Mouse (Mus musculus) myocyte (in vitro differentiated cells): Measurements from ENCODE around the gene Osbpl2. TPM values are rescaled to one million over a fixed set of nuclear protein-coding genes. Genes with fewer than 3 reads are reported as not detected.

ENCODE experiments used
- H3K27me3 ChIP-seq: one replicate; pipeline ENCODE4 v1.6.1; 2011; ENCODE audit not compliant: control insufficient read depth, insufficient read depth, insufficient read length
- H3K36me3 ChIP-seq: one replicate; pipeline ENCODE4 v1.6.1; 2011; ENCODE audit not compliant: control insufficient read depth, insufficient read depth
- H3K4me2 ChIP-seq: one replicate; pipeline ENCODE4 v1.6.1; 2011; ENCODE audit warnings: low read depth, control low read depth
- H3K4me3 ChIP-seq: one replicate; pipeline ENCODE4 v1.5.1; 2011; ENCODE audit warnings: mild to moderate bottlenecking, control low read depth, moderate library complexity
- H3K79me2 ChIP-seq: one replicate; pipeline ENCODE4 v1.6.1; 2011; ENCODE audit not compliant: control insufficient read depth, insufficient read depth
- H3ac ChIP-seq: one replicate; pipeline ENCODE4 v1.6.1; 2011; ENCODE audit not compliant: control insufficient read depth, insufficient read length
- CEBPB ChIP-seq: IDR thresholded peaks from 2 replicates; pipeline ENCODE4 v1.6.1; 2011; ENCODE audit warnings: mild to moderate bottlenecking, moderate library complexity; ENCODE audit not compliant: poor library complexity, insufficient read depth, severe bottlenecking
- E2F4 ChIP-seq: IDR thresholded peaks from one replicate; pipeline ENCODE4 v1.6.1; 2011; ENCODE audit warnings: mild to moderate bottlenecking, control low read depth, moderate library complexity; ENCODE audit not compliant: insufficient read depth
- MAX ChIP-seq: IDR thresholded peaks from one replicate; pipeline ENCODE4 v1.6.1; 2011; ENCODE audit warnings: low read depth, mild to moderate bottlenecking, control low read depth
- MYOD1 ChIP-seq, 3 experiments: IDR thresholded peaks; one replicate each; pipeline ENCODE4 v1.6.1; 2011; ENCODE audit warnings: control low read depth in 2 of 3, low read depth in 2 of 3, mild to moderate bottlenecking in 2 of 3, moderate library complexity in 1 of 3; ENCODE audit not compliant: insufficient read length in 2 of 3, control insufficient read depth in 1 of 3
- MYOG ChIP-seq, 3 experiments: IDR thresholded peaks; one replicate each; pipeline ENCODE4 v1.6.1; 2011; ENCODE audit warnings: control low read depth in 2 of 3, low read depth in 2 of 3, mild to moderate bottlenecking in 2 of 3; ENCODE audit not compliant: insufficient read length in 2 of 3, control insufficient read depth in 1 of 3, insufficient read depth in 1 of 3
- POLR2A ChIP-seq: IDR thresholded peaks from one replicate; pipeline ENCODE4 v1.6.1; 2011; ENCODE audit warnings: low read depth, mild to moderate bottlenecking, control low read depth, moderate library complexity; ENCODE audit not compliant: insufficient read length
- POLR2AphosphoS2 ChIP-seq: IDR thresholded peaks from one replicate; pipeline ENCODE4 v1.6.1; 2011; ENCODE audit warnings: low read depth, control low read depth; ENCODE audit not compliant: insufficient read length
- REST ChIP-seq: IDR thresholded peaks from one replicate; pipeline ENCODE4 v1.6.1; 2011; ENCODE audit warnings: mild to moderate bottlenecking, control low read depth, moderate library complexity; ENCODE audit not compliant: insufficient read depth, insufficient read length
- SRF ChIP-seq: IDR thresholded peaks from one replicate; pipeline ENCODE4 v1.6.1; 2011; ENCODE audit warnings: low read depth; ENCODE audit not compliant: control insufficient read depth, insufficient read length
- TCF12 ChIP-seq: IDR thresholded peaks from one replicate; pipeline ENCODE4 v1.6.1; 2011; ENCODE audit warnings: mild to moderate bottlenecking, control low read depth; ENCODE audit not compliant: poor library complexity, insufficient read depth, severe bottlenecking
- TCF3 ChIP-seq: IDR thresholded peaks from one replicate; pipeline ENCODE4 v1.6.1; 2011; ENCODE audit warnings: low read depth, control low read depth; ENCODE audit not compliant: insufficient read length
- USF1 ChIP-seq: IDR thresholded peaks from one replicate; pipeline ENCODE4 v1.6.1; 2011; ENCODE audit warnings: low read depth, mild to moderate bottlenecking, control low read depth, moderate library complexity
- polyA plus RNA-seq: library from polyadenylated mRNA; unstranded; fragments of >200 nt; fragmentation: generic; extraction: Trizol; gene quantifications from one replicate; pipeline ENCODE4 v1.2.1, GENCODE M21; 2012; ENCODE audit warnings: missing spikeins

The Osbpl2 gene
- polyA plus RNA-seq, 1 experiment = 34.8 TPM

DNA sequence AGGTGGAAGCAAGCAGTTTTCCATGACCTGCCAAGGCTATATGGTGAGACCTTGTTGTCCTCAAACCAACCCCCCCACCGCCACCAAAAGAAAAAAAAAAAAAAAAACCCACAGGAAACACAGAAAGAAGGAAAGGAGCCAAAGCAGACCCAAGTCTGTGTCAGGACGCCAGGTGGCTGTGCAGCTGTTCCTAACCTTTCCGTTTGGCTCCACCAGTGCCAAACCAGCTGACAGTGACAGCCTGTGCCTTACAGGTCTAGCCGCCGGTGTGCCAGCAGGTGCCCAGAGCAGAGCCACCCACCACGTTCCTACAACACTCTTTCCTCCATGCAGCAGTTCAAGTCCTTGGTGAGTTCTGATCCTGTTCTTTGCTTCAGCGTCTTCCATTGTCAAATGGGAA is 46.2 kb upstream of the Osbpl2 start:
- H3K36me3 ChIP-seq = peaks cover 5% of the 10 kb centered on the region
- no peak overlapping the region for H3K4me3 ChIP-seq
- no peaks in the 10 kb centered on the region for H3K27me3 ChIP-seq
- H3ac ChIP-seq = no peak overlapping the region
- no peak overlapping the region for H3K4me2 ChIP-seq
- TF ChIP-seq MYOG (IDR thresholded peaks at IDR 0.05; ENCODE audit: control insufficient read depth in 1 of 3, insufficient read depth in 1 of 3, insufficient read length in 2 of 3, low read depth in 2 of 3) = peak in 2 of 3 experiments; percentile 18 to 59
- TF ChIP-seq E2F4 = no peak
- peak in 2 of 3 experiments; percentile 43 to 63 for TF ChIP-seq MYOD1 (IDR thresholded peaks at IDR 0.05; ENCODE audit: control insufficient read depth in 1 of 3, insufficient read length in 2 of 3, low read depth in 2 of 3)
- no peaks in the 10 kb centered on the region for H3K79me2 ChIP-seq

DNA sequence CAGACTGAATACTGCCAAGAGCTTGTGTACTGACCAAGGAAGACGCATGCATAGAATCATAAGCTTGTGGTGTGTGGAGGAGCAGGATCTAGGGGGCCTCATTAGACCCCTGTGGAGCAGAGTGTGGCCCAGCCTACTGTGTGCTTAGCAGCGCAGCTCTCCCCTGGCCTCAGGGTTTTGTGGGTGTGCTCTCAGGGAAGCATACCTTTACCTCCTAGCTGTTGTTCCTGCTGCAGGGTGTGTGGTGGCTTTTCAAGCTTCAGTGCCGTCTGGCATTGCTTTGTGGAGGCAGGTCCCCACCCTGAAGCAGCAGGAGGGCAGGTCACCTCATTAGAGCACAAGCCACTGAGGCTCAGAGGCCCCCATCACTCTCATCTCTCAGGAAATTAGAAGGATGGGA is 41.5 kb upstream of the Osbpl2 start:
- Histone ChIP-seq H3K4me2 (no peak overlapping the region), H3K27me3 (no peaks in the 10 kb centered on the region), H3ac (no peak overlapping the region), H3K36me3 (peaks cover 5% of the 10 kb centered on the region), H3K79me2 (no peaks in the 10 kb centered on the region), H3K4me3 (no peak overlapping the region)
- TF ChIP-seq POLR2A (no peak), MYOG (IDR thresholded peaks at IDR 0.05; ENCODE audit: control insufficient read depth in 1 of 3, insufficient read depth in 1 of 3, insufficient read length in 2 of 3, low read depth in 2 of 3) (no peak), E2F4 (no peak), SRF (no peak), MYOD1 (IDR thresholded peaks at IDR 0.05; ENCODE audit: control insufficient read depth in 1 of 3, insufficient read length in 2 of 3, low read depth in 2 of 3) (no peak)

DNA sequence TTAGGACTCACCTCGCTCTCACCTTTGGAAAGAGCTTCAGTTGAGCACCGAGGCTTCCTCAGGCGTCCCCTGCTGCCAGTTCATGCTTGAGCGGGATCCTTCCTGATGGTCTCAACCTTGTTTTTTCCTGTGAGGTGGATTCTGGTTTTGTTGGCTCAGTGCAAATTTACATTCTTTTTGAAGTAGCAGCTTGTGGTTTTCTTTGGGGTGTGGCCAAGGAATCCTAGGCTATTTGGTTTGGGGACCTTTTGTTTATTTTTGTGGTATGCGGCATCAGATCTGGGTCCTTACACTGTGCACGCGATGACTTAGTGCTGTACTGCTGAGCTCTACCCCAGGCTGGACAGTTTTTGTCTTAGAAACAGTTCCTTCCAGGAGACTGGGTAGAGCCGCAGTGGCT is 38.4 kb upstream of the Osbpl2 start:
- no peak overlapping the region for H3ac ChIP-seq
- no peak overlapping the region for H3K4me3 ChIP-seq
- no peaks in the 10 kb centered on the region for H3K27me3 ChIP-seq
- TF ChIP-seq USF1 (no peak), CEBPB (no peak), MAX (no peak), E2F4 (no peak), SRF (no peak), TCF12 (no peak), MYOD1 (IDR thresholded peaks at IDR 0.05; ENCODE audit: control insufficient read depth in 1 of 3, insufficient read length in 2 of 3, low read depth in 2 of 3) (no peak), POLR2AphosphoS2 (no peak), REST (no peak), TCF3 (no peak), POLR2A (no peak), MYOG (IDR thresholded peaks at IDR 0.05; ENCODE audit: control insufficient read depth in 1 of 3, insufficient read depth in 1 of 3, insufficient read length in 2 of 3, low read depth in 2 of 3) (no peak)
- H3K36me3 ChIP-seq = no peaks in the 10 kb centered on the region
- H3K4me2 ChIP-seq = no peak overlapping the region
- H3K79me2 ChIP-seq = no peaks in the 10 kb centered on the region

DNA sequence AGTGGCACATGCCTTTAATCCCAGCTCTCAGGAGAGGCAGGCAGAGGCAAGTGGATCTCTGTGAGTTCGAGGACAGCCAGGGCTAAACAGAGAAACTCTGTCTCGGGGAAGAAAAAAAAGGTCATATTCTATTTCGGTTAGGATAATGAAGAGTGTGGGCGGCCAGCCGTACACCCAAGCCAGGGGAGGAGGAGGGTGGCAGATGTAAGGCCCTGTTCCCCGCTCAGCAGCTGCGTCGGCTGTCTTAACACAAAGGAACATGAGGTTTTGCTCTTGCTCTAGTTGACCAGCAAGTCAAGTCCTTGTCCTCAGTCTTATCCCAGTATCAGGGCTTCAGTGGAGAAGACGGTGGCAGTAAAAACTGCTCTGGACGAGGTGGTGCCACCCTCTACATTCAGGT is 36.0 kb upstream of the Osbpl2 start:
- TF ChIP-seq MYOD1 (IDR thresholded peaks at IDR 0.05; ENCODE audit: control insufficient read depth in 1 of 3, insufficient read length in 2 of 3, low read depth in 2 of 3) (peak in 1 of 3 experiments; percentile 51), E2F4 (no peak)
- no peaks in the 10 kb centered on the region for H3K79me2 ChIP-seq
- H3K27me3 ChIP-seq = no peaks in the 10 kb centered on the region
- H3K4me2 ChIP-seq = no peak overlapping the region
- H3K36me3 ChIP-seq = no peaks in the 10 kb centered on the region
- H3K4me3 ChIP-seq = no peak overlapping the region
- H3ac ChIP-seq = no peak overlapping the region

DNA sequence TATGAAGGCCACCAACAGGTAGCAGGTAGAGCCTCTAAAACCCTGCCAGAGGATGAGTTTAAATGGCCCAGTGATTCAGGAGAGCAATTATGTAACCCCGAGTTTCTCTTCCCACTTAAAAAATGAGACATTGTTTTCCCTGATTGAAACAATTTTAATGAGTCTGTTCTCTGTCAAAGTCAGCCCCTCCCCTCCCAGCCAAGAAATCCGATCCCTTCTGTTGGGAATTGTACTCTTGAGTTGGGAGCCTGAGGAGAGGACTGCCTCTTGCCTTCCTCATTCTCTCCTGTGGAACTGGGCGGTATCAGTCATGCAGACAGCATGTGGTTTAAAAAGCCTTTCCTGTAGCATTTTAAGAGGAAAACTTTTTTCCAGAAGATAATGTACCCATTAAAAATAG is 34.5 kb upstream of the Osbpl2 start:
- Histone ChIP-seq H3ac (no peak overlapping the region), H3K36me3 (no peaks in the 10 kb centered on the region), H3K79me2 (no peaks in the 10 kb centered on the region), H3K4me2 (no peak overlapping the region), H3K27me3 (no peaks in the 10 kb centered on the region), H3K4me3 (no peak overlapping the region)
- no peak for TF ChIP-seq MYOD1 (IDR thresholded peaks at IDR 0.05; ENCODE audit: control insufficient read depth in 1 of 3, insufficient read length in 2 of 3, low read depth in 2 of 3)
- TF ChIP-seq CEBPB = no peak
- TF ChIP-seq POLR2A = no peak
- no peak for TF ChIP-seq MYOG (IDR thresholded peaks at IDR 0.05; ENCODE audit: control insufficient read depth in 1 of 3, insufficient read depth in 1 of 3, insufficient read length in 2 of 3, low read depth in 2 of 3)
- no peak for TF ChIP-seq POLR2AphosphoS2
- no peak for TF ChIP-seq TCF12
- no peak for TF ChIP-seq USF1
- TF ChIP-seq E2F4 = no peak
- no peak for TF ChIP-seq MAX
- TF ChIP-seq SRF = no peak
- no peak for TF ChIP-seq REST
- TF ChIP-seq TCF3 = no peak
